Mouse (Mus musculus): ENCODE results near the gene Scml4. TPM values are rescaled to one million over a fixed set of nuclear protein-coding genes. Genes with fewer than 3 reads are reported as not detected.
A peak's percentile ranks its signal among the peaks of the same experiment; 100 is the strongest.

Scml4 gene
- polyA plus RNA-seq, 1 experiment from 2014 or later = 1.4 TPM

GRCm38 (mm10) chr10:42962655-42963054 lies 102.5 kb downstream of the Scml4 start:
- Histone ChIP-seq H3K9me3 (ENCODE audit: control insufficient read depth, low read length) (no peaks in the 10 kb centered on the region), H3K27ac (ENCODE audit: low read depth, low read length) (no peak overlapping the region), H3K27me3 (ENCODE audit: control insufficient read depth, insufficient read depth, low read length) (no peaks in the 10 kb centered on the region), H3K9ac (ENCODE audit: low read length) (no peak overlapping the region), H3K4me3 (ENCODE audit: low read depth, low read length) (no peak overlapping the region), H3K4me1 (replicated peaks; ENCODE audit: control insufficient read depth, insufficient read depth, low read length) (peaks cover 7% of the 10 kb centered on the region; the same call in 1 of the 2 replicates), H3K36me3 (ENCODE audit: control insufficient read depth, insufficient read depth, low read length) (no peaks in the 10 kb centered on the region), H3K4me2 (ENCODE audit: low read depth, low read length, severe bottlenecking) (no peak overlapping the region)
- DNase-seq (ENCODE audit: low spot score) = no peak
- ATAC-seq (replicated peaks; ENCODE audit: low FRiP score) = no peak
- 91% methylated on average over 13 of the region's 13 CpGs for WGBS

- no peak overlapping the region for H3K4me3 ChIP-seq (ENCODE audit: low read depth, low read length)
- no peaks in the 10 kb centered on the region for H3K9me3 ChIP-seq (ENCODE audit: control insufficient read depth, low read length)
- WGBS = 97% methylated on average over 2 of the region's 2 CpGs
- H3K27ac ChIP-seq (ENCODE audit: low read depth, low read length) = no peak overlapping the region
- ATAC-seq (replicated peaks; ENCODE audit: low FRiP score) (no peak), DNase-seq (ENCODE audit: low spot score) (no peak)
- H3K4me1 ChIP-seq (replicated peaks; ENCODE audit: control insufficient read depth, insufficient read depth, low read length) = peaks cover 5% of the 10 kb centered on the region; the same call in 1 of the 2 replicates
- no peak overlapping the region for H3K4me2 ChIP-seq (ENCODE audit: low read depth, low read length, severe bottlenecking)
- H3K27me3 ChIP-seq (ENCODE audit: control insufficient read depth, insufficient read depth, low read length) = no peaks in the 10 kb centered on the region
- no peaks in the 10 kb centered on the region for H3K36me3 ChIP-seq (ENCODE audit: control insufficient read depth, insufficient read depth, low read length)
- no peak overlapping the region for H3K9ac ChIP-seq (ENCODE audit: low read length)
Observed at GRCm38 (mm10) chr10:42963061-42963460, 102.9 kb downstream of the Scml4 start.

- no peak overlapping the region for H3K9ac ChIP-seq (ENCODE audit: low read length)
- DNase-seq (ENCODE audit: low spot score) (peak; percentile 47), ATAC-seq (replicated peaks; ENCODE audit: low FRiP score) (no peak)
- H3K27ac ChIP-seq (ENCODE audit: low read depth, low read length) = no peak overlapping the region
- H3K4me3 ChIP-seq (ENCODE audit: low read depth, low read length) = no peak overlapping the region
- 2% methylated on average over 2 of the region's 2 CpGs for WGBS
- H3K4me1 ChIP-seq (replicated peaks; ENCODE audit: control insufficient read depth, insufficient read depth, low read length) = peaks cover 5% of the 10 kb centered on the region; the same call in 1 of the 2 replicates
- no peaks in the 10 kb centered on the region for H3K36me3 ChIP-seq (ENCODE audit: control insufficient read depth, insufficient read depth, low read length)
- H3K9me3 ChIP-seq (ENCODE audit: control insufficient read depth, low read length) = no peaks in the 10 kb centered on the region
- H3K4me2 ChIP-seq (ENCODE audit: low read depth, low read length, severe bottlenecking) = no peak overlapping the region
- H3K27me3 ChIP-seq (ENCODE audit: control insufficient read depth, insufficient read depth, low read length) = no peaks in the 10 kb centered on the region; the same call in 1 of the 2 replicates
Observed at GRCm38 (mm10) chr10:42968332-42968731, 108.2 kb downstream of the Scml4 start.

- Histone ChIP-seq H3K9me3 (ENCODE audit: control insufficient read depth, low read length) (no peaks in the 10 kb centered on the region), H3K4me1 (replicated peaks; ENCODE audit: control insufficient read depth, insufficient read depth, low read length) (peaks cover 5% of the 10 kb centered on the region; the same call in 1 of the 2 replicates), H3K4me3 (ENCODE audit: low read depth, low read length) (no peak overlapping the region), H3K27me3 (ENCODE audit: control insufficient read depth, insufficient read depth, low read length) (no peaks in the 10 kb centered on the region; the same call in 1 of the 2 replicates), H3K27ac (ENCODE audit: low read depth, low read length) (no peak overlapping the region), H3K36me3 (ENCODE audit: control insufficient read depth, insufficient read depth, low read length) (no peaks in the 10 kb centered on the region), H3K4me2 (ENCODE audit: low read depth, low read length, severe bottlenecking) (no peak overlapping the region), H3K9ac (ENCODE audit: low read length) (no peak overlapping the region)
- WGBS = 32% methylated on average over 18 of the region's 18 CpGs
- DNase-seq (ENCODE audit: low spot score) (peak; percentile 86), ATAC-seq (replicated peaks; ENCODE audit: low FRiP score) (peak; percentile 56; the same call in 1 of the 2 replicates)
Observed at GRCm38 (mm10) chr10:42972504-42973172, 112.5 kb downstream of the Scml4 start.

GRCm38 (mm10) chr10:42973537-42973936 lies 113.4 kb downstream of the Scml4 start:
- H3K9me3 ChIP-seq (ENCODE audit: control insufficient read depth, low read length) = no peaks in the 10 kb centered on the region
- ATAC-seq (replicated peaks; ENCODE audit: low FRiP score) = no peak
- no peak overlapping the region for H3K4me3 ChIP-seq (ENCODE audit: low read depth, low read length)
- H3K4me2 ChIP-seq (ENCODE audit: low read depth, low read length, severe bottlenecking) = no peak overlapping the region
- H3K27ac ChIP-seq (ENCODE audit: low read depth, low read length) = no peak overlapping the region
- no peak for DNase-seq (ENCODE audit: low spot score)
- H3K9ac ChIP-seq (ENCODE audit: low read length) = no peak overlapping the region
- H3K27me3 ChIP-seq (ENCODE audit: control insufficient read depth, insufficient read depth, low read length) = no peaks in the 10 kb centered on the region; the same call in 1 of the 2 replicates
- WGBS = 77% methylated on average over 4 of the region's 4 CpGs
- H3K4me1 ChIP-seq (replicated peaks; ENCODE audit: control insufficient read depth, insufficient read depth, low read length) = peaks cover 5% of the 10 kb centered on the region; the same call in 1 of the 2 replicates
- H3K36me3 ChIP-seq (ENCODE audit: control insufficient read depth, insufficient read depth, low read length) = no peaks in the 10 kb centered on the region

- no peak overlapping the region for H3K27ac ChIP-seq (ENCODE audit: low read depth, low read length)
- no peaks in the 10 kb centered on the region for H3K36me3 ChIP-seq (ENCODE audit: control insufficient read depth, insufficient read depth, low read length)
- no peak overlapping the region for H3K4me3 ChIP-seq (ENCODE audit: low read depth, low read length)
- H3K27me3 ChIP-seq (ENCODE audit: control insufficient read depth, insufficient read depth, low read length) = no peaks in the 10 kb centered on the region
- no peak overlapping the region for H3K4me2 ChIP-seq (ENCODE audit: low read depth, low read length, severe bottlenecking)
- no peak overlapping the region for H3K9ac ChIP-seq (ENCODE audit: low read length)
- DNase-seq (ENCODE audit: low spot score) (no peak), ATAC-seq (replicated peaks; ENCODE audit: low FRiP score) (no peak)
- 0 out of 2 replicates have a peak, but pooled peaks cover 2% of the 10 kb centered on the region for H3K4me1 ChIP-seq (replicated peaks; ENCODE audit: control insufficient read depth, insufficient read depth, low read length)
- 90% methylated on average over 6 of the region's 6 CpGs for WGBS
- H3K9me3 ChIP-seq (ENCODE audit: control insufficient read depth, low read length) = no peaks in the 10 kb centered on the region
Observed at GRCm38 (mm10) chr10:42976577-42976976, 116.4 kb downstream of the Scml4 start.

GRCm38 (mm10) chr10:42978346-42978745 lies 118.2 kb downstream of the Scml4 start:
- H3K27me3 ChIP-seq (ENCODE audit: control insufficient read depth, insufficient read depth, low read length) = no peaks in the 10 kb centered on the region
- ATAC-seq (replicated peaks; ENCODE audit: low FRiP score) (no peak), DNase-seq (ENCODE audit: low spot score) (no peak)
- WGBS = 60% methylated on average over 3 of the region's 3 CpGs
- no peak overlapping the region for H3K9ac ChIP-seq (ENCODE audit: low read length)
- H3K4me3 ChIP-seq (ENCODE audit: low read depth, low read length) = no peak overlapping the region
- no peak overlapping the region for H3K27ac ChIP-seq (ENCODE audit: low read depth, low read length)
- H3K9me3 ChIP-seq (ENCODE audit: control insufficient read depth, low read length) = no peaks in the 10 kb centered on the region
- no peak overlapping the region for H3K4me2 ChIP-seq (ENCODE audit: low read depth, low read length, severe bottlenecking)
- H3K4me1 ChIP-seq (replicated peaks; ENCODE audit: control insufficient read depth, insufficient read depth, low read length) = no peaks in the 10 kb centered on the region
- no peaks in the 10 kb centered on the region for H3K36me3 ChIP-seq (ENCODE audit: control insufficient read depth, insufficient read depth, low read length)

GRCm38 (mm10) chr10:42980999-42981757 lies 121.0 kb downstream of the Scml4 start:
- Histone ChIP-seq H3K9me3 (ENCODE audit: control insufficient read depth, low read length) (no peaks in the 10 kb centered on the region), H3K4me1 (replicated peaks; ENCODE audit: control insufficient read depth, insufficient read depth, low read length) (no peaks in the 10 kb centered on the region), H3K36me3 (ENCODE audit: control insufficient read depth, insufficient read depth, low read length) (no peaks in the 10 kb centered on the region), H3K9ac (ENCODE audit: low read length) (no peak overlapping the region), H3K27me3 (ENCODE audit: control insufficient read depth, insufficient read depth, low read length) (no peaks in the 10 kb centered on the region), H3K4me2 (ENCODE audit: low read depth, low read length, severe bottlenecking) (no peak overlapping the region), H3K27ac (ENCODE audit: low read depth, low read length) (no peak overlapping the region), H3K4me3 (ENCODE audit: low read depth, low read length) (no peak overlapping the region)
- ATAC-seq (replicated peaks; ENCODE audit: low FRiP score) (no peak), DNase-seq (ENCODE audit: low spot score) (no peak)
- 76% methylated on average over 7 of the region's 7 CpGs for WGBS

Measured in forebrain, embryonic 11.5 days (tissue).